Mouse (Mus musculus) liver, postnatal 0 days (tissue): ENCODE measurements around the gene Acp6. TPM values are rescaled to one million over a fixed set of nuclear protein-coding genes. Genes with fewer than 3 reads are reported as not detected.
"Not testable (repeated sequence)": the region's sequence is repeated elsewhere in the genome, so short reads cannot be mapped to it uniquely, and the experiment has no call there.

ENCODE experiments used
- ATAC-seq: fragments of 200-750 bp; cut with Nextera tagmentation; 2 replicates; pipeline ENCODE4 v1.8.0; 2017; ENCODE audit warnings: mild to moderate bottlenecking, moderate library complexity
- DNase-seq: peaks from one replicate; pipeline ENCODE4 v3.0.0-alpha.2; 2016
- H3K27ac ChIP-seq: fragments of 300-500 bp; sonication (generic); 2 replicates; pipeline ENCODE4 v1.5.1; 2014; ENCODE audit warnings: antibody characterized with exemption, moderate library complexity, mild to moderate bottlenecking, low read depth
- H3K27me3 ChIP-seq: fragments of 300-500 bp; sonication (generic); 2 replicates; pipeline ENCODE4 v1.6.1; 2014; ENCODE audit warnings: low read length, control low read depth, mixed read lengths; ENCODE audit not compliant: insufficient read depth
- H3K36me3 ChIP-seq: fragments of 300-500 bp; sonication (generic); replicated peaks from 2 replicates; pipeline ENCODE4 v1.6.1; 2014; ENCODE audit warnings: mild to moderate bottlenecking, control low read depth, low read length, moderate library complexity, mixed read lengths; ENCODE audit not compliant: insufficient read depth
- H3K4me1 ChIP-seq: fragments of 300-500 bp; sonication (generic); 2 replicates; pipeline ENCODE4 v1.6.1; 2014; ENCODE audit warnings: antibody characterized with exemption, mild to moderate bottlenecking, control low read depth; ENCODE audit not compliant: insufficient read depth
- H3K4me2 ChIP-seq: fragments of 300-500 bp; sonication (generic); 2 replicates; pipeline ENCODE4 v1.6.1; 2014; ENCODE audit warnings: low read depth, mild to moderate bottlenecking, low read length, moderate library complexity, mixed read lengths
- H3K4me3 ChIP-seq: fragments of 300-500 bp; sonication (generic); 2 replicates; pipeline ENCODE4 v1.5.1; 2014; ENCODE audit warnings: low read depth, low read length
- H3K9ac ChIP-seq: fragments of 300-500 bp; sonication (generic); replicated peaks from 2 replicates; pipeline ENCODE4 v1.6.1; 2014; ENCODE audit warnings: mild to moderate bottlenecking, moderate library complexity
- H3K9me3 ChIP-seq: fragments of 300-500 bp; sonication (generic); 2 replicates; pipeline ENCODE4 v1.6.1; 2016; ENCODE audit warnings: mild to moderate bottlenecking, control low read depth, low read length, mixed read lengths
- CTCF ChIP-seq: sonication (generic); IDR thresholded peaks from 2 replicates; pipeline ENCODE4 v1.5.1; 2016; ENCODE audit warnings: antibody characterized with exemption, low read depth
- EP300 ChIP-seq: IDR thresholded peaks from 2 replicates; pipeline ENCODE4 v1.6.1; 2016; ENCODE audit warnings: antibody characterized with exemption, low read depth, mild to moderate bottlenecking
- WGBS: fragments of 180-500 bp; shearing (Covaris S2); extraction: QIAGEN DNeasy Blood & Tissue Kit; methylation state at CpG from one replicate; pipeline ENCODE4 v1.1.7; 2014; ENCODE audit not compliant: insufficient replicate concordance; 5-methylcytosine and 5-hydroxymethylcytosine counted together
- polyA plus RNA-seq: library from polyadenylated mRNA; unstranded; fragments of >200 nt; fragmentation: Nextera tagmentation; extraction: Ambion mirVana; gene quantifications from 2 replicates; pipeline ENCODE4 v1.2.1, GENCODE M21; 2015

Gene Acp6
- 23.6 and 24.1 TPM in 2 replicates for polyA plus RNA-seq

- Histone ChIP-seq H3K27ac (peak within 1 kb of the TSS; percentile 86), H3K4me3 (peak within 1 kb of the TSS; percentile 87), H3K9me3 (no peaks in the 10 kb centered on the region), H3K4me2 (peak within 1 kb of the TSS; percentile 87), H3K27me3 (no peaks in the 10 kb centered on the region), H3K4me1 (peaks cover 17% of the 10 kb centered on the region), H3K36me3 (no peaks in the 10 kb centered on the region), H3K9ac (peak within 1 kb of the TSS; percentile 85)
- ATAC-seq (peak; percentile 93), DNase-seq (peak; percentile 89)
- TF ChIP-seq EP300 (no peak), CTCF (no peak)
- under 1% methylated on average over 54 of the region's 54 CpGs for WGBS
Measured at GRCm38 (mm10) chr3:97158611-97159508, at the start of gene Acp6. Gene Acp6 (plus strand): TSS chr3:97158777.

DNA sequence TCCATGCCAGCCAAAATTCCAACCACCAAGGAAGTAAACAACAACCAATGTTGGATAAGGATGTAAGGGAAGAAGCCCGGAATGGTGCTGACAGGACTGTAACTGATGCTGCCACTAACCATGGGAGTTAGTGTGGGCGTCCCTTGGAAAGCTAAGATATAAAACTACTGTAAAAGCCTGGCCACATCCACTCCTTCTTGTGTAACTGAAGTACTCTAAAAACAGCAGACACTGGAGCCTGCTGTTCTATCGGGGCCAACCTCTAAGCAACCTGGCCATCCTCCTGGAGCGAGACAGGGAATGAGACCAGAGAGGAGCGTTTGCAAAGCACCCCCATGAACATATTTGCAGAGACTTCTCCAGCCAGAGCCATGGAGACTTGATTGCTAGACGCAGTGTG is 41.1 kb upstream of the Acp6 start:
- Histone ChIP-seq H3K4me1 (no peaks in the 10 kb centered on the region), H3K27ac (no peak overlapping the region), H3K9me3 (no peaks in the 10 kb centered on the region), H3K9ac (no peak overlapping the region), H3K4me3 (no peak overlapping the region), H3K4me2 (no peak overlapping the region), H3K36me3 (no peaks in the 10 kb centered on the region), H3K27me3 (no peaks in the 10 kb centered on the region)
- DNase-seq: no peak
- TF ChIP-seq EP300 (no peak), CTCF (no peak)
- 72% methylated on average over 6 of the region's 6 CpGs for WGBS
- no peak for ATAC-seq

DNA sequence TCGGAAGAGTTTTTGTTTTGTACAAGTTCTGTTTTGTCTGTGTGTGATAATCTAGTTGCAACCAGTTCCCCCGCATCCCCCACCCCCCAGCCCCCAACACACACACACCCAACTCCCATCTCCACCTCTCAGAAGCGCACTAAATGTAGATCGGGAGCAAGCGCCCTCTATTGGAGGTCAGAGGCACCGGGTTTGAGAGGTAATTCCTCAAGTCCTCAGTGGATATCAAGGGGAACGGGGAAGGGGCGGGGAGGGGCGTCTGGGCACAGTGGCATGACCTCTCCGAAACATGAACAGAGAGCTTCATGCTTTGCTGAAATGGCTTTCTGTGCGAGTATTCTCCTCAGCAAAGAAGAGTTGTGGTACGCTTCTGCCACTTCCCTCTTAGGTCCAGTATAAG is 40.3 kb upstream of the Acp6 start:
- DNase-seq (no peak), ATAC-seq (no peak)
- H3K27ac ChIP-seq: no peak overlapping the region
- no peaks in the 10 kb centered on the region for H3K27me3 ChIP-seq
- no peak overlapping the region for H3K4me3 ChIP-seq
- no peaks in the 10 kb centered on the region for H3K4me1 ChIP-seq
- 0 out of 2 replicates have a peak, but pooled peaks have one; percentile 7 for TF ChIP-seq CTCF
- TF ChIP-seq EP300: no peak
- WGBS: 58% methylated on average over 12 of the region's 12 CpGs
- no peak overlapping the region for H3K4me2 ChIP-seq
- H3K9ac ChIP-seq: no peak overlapping the region
- no peaks in the 10 kb centered on the region for H3K9me3 ChIP-seq
- H3K36me3 ChIP-seq: no peaks in the 10 kb centered on the region

- Histone ChIP-seq H3K4me1 (no peaks in the 10 kb centered on the region), H3K27me3 (no peaks in the 10 kb centered on the region), H3K9ac (no peak overlapping the region), H3K9me3 (no peaks in the 10 kb centered on the region), H3K4me2 (no peak overlapping the region), H3K4me3 (no peak overlapping the region), H3K36me3 (no peaks in the 10 kb centered on the region), H3K27ac (no peak overlapping the region)
- DNase-seq (no peak), ATAC-seq (no peak)
- no peak for TF ChIP-seq EP300
- no peak for TF ChIP-seq CTCF
- 20% methylated on average over 7 of the region's 7 CpGs for WGBS
Measured at GRCm38 (mm10) chr3:97124193-97124592, 34.4 kb upstream of the Acp6 start.

- TF ChIP-seq EP300: no peak
- TF ChIP-seq CTCF: no peak
- Histone ChIP-seq H3K27me3 (no peaks in the 10 kb centered on the region), H3K27ac (no peak overlapping the region), H3K9me3 (no peaks in the 10 kb centered on the region), H3K9ac (no peak overlapping the region), H3K36me3 (no peaks in the 10 kb centered on the region), H3K4me2 (no peak overlapping the region), H3K4me1 (no peaks in the 10 kb centered on the region), H3K4me3 (no peak overlapping the region)
- no peak for ATAC-seq
- 81% methylated on average over 4 of the region's 4 CpGs for WGBS
- DNase-seq: no peak
Measured at GRCm38 (mm10) chr3:97129410-97129809, 29.2 kb upstream of the Acp6 start.

GRCm38 (mm10) chr3:97137666-97138065 is 20.9 kb upstream of the Acp6 start:
- not testable (repeated sequence) for H3K9me3 ChIP-seq, H3K27me3 ChIP-seq, ATAC-seq, H3K4me3 ChIP-seq, H3K27ac ChIP-seq, H3K36me3 ChIP-seq, H3K4me2 ChIP-seq, H3K4me1 ChIP-seq, DNase-seq, H3K9ac ChIP-seq
- WGBS: 77% methylated on average over 1 of the region's 1 CpGs
